Mouse (Mus musculus) intestine, postnatal 0 days (tissue): Measurements from ENCODE around the gene Ap2b1. TPM values are rescaled to one million over a fixed set of nuclear protein-coding genes. Genes with fewer than 3 reads are reported as not detected.

ENCODE experiments used
- ATAC-seq: fragments of 200-750 bp; cut with Nextera tagmentation; 2 replicates; pipeline ENCODE4 v1.8.0; 2017; ENCODE audit warnings: mild to moderate bottlenecking, moderate TSS enrichment, moderate library complexity
- H3K27ac ChIP-seq: fragments of 300-500 bp; sonication (generic); 2 replicates; pipeline ENCODE4 v1.5.1; 2014; ENCODE audit warnings: mild to moderate bottlenecking, low read depth, low read length, moderate library complexity
- H3K27me3 ChIP-seq: fragments of 300-500 bp; sonication (generic); replicated peaks from 2 replicates; pipeline ENCODE4 v1.6.1; 2014; ENCODE audit warnings: low read length, mixed read lengths; ENCODE audit not compliant: control insufficient read depth, insufficient read depth
- H3K36me3 ChIP-seq: fragments of 300-500 bp; sonication (generic); 2 replicates; pipeline ENCODE4 v1.6.1; 2014; ENCODE audit warnings: mild to moderate bottlenecking, moderate library complexity; ENCODE audit not compliant: control insufficient read depth, insufficient read depth
- H3K4me1 ChIP-seq: fragments of 300-500 bp; sonication (generic); replicated peaks from 2 replicates; pipeline ENCODE4 v1.6.1; 2014; ENCODE audit warnings: antibody characterized with exemption, low read length, mixed read lengths; ENCODE audit not compliant: control insufficient read depth, insufficient read depth
- H3K4me2 ChIP-seq: fragments of 300-500 bp; sonication (generic); replicated peaks from 2 replicates; pipeline ENCODE4 v1.6.1; 2014; ENCODE audit warnings: low read depth, mild to moderate bottlenecking, moderate library complexity
- H3K4me3 ChIP-seq: fragments of 300-500 bp; sonication (generic); 2 replicates; pipeline ENCODE4 v1.5.1; 2014; ENCODE audit warnings: low read depth, low read length
- H3K9ac ChIP-seq: fragments of 300-500 bp; sonication (generic); 2 replicates; pipeline ENCODE4 v1.6.1; 2014; ENCODE audit warnings: mild to moderate bottlenecking, low read depth, low read length
- H3K9me3 ChIP-seq: fragments of 300-500 bp; sonication (generic); 2 replicates; pipeline ENCODE4 v1.6.1; 2016; ENCODE audit warnings: mixed run types; ENCODE audit not compliant: control insufficient read depth
- CTCF ChIP-seq: sonication (generic); IDR thresholded peaks from 2 replicates; pipeline ENCODE4 v1.5.1; 2016; ENCODE audit warnings: low read depth, mild to moderate bottlenecking, control low read depth, antibody characterized with exemption, moderate library complexity
- WGBS: fragments of 180-500 bp; shearing (Covaris S2); extraction: QIAGEN DNeasy Blood & Tissue Kit; methylation state at CpG from one replicate; pipeline ENCODE4 v1.1.7; 2014; 5-methylcytosine and 5-hydroxymethylcytosine counted together
- polyA plus RNA-seq: library from polyadenylated mRNA; unstranded; fragments of >200 nt; fragmentation: Nextera tagmentation; extraction: Ambion mirVana; gene quantifications from 2 replicates; pipeline ENCODE4 v1.2.1, GENCODE M21; 2015

Ap2b1 gene
- polyA plus RNA-seq, 1 experiment from 2014 or later: 20.7 TPM

DNA sequence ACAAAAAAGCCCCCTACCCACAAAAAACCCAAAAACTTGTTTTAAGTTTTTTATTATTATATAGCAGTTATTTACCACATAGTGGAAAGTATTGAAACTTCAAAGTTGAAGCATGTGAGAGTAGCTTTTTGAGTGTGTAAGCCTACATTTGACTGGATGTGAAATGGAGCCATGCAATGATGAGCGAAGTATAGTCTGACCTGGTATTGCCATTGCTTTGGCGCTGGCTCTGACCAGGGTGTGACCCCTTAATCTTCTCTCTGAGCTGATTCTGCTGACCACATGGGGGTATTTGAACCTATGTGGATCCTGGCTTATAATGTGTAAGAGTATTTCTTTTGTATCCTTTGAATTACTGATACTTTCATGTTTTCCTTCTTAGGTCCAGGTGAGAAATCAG, 4.7 kb upstream of the Ap2b1 start:
- Histone ChIP-seq H3K4me2 (no peak overlapping the region), H3K9me3 (no peaks in the 10 kb centered on the region), H3K36me3 (peaks cover 13% of the 10 kb centered on the region), H3K9ac (no peak overlapping the region), H3K4me1 (no peaks in the 10 kb centered on the region; the same call in 1 of the 2 replicates), H3K27me3 (no peaks in the 10 kb centered on the region), H3K27ac (no peak overlapping the region), H3K4me3 (no peak overlapping the region)
- 91% methylated on average over 2 of the region's 2 CpGs for WGBS
- ATAC-seq: no peak
- no peak for TF ChIP-seq CTCF

DNA sequence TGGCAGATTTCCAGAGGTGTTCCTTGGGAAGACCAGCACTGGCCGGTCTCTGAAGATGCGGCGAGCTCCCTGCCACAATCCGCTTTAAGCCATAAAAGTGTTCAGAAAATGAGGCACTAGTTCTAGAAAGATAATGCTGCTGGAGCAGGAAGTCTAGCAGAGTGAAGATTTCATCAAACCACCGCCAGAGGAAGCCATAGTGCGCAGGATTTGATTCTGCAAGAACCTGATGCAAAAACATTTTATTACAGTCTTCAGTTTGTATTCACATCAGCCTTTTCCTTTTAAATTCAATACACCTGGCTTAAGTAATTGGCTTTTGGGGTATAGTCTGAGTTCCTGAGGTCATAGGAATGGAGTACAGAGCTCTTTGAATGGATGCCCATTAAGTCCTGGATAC, 1.0 kb upstream of the Ap2b1 start:
- Histone ChIP-seq H3K27me3 (no peaks in the 10 kb centered on the region), H3K4me1 (no peaks in the 10 kb centered on the region), H3K36me3 (peaks cover 13% of the 10 kb centered on the region), H3K27ac (peak overlapping the region; percentile 92; the same call in 1 of the 2 replicates), H3K9me3 (no peaks in the 10 kb centered on the region), H3K4me3 (peak overlapping the region; percentile 68), H3K9ac (peak overlapping the region; percentile 74; the same call in 1 of the 2 replicates), H3K4me2 (peak overlapping the region; percentile 76)
- 53% methylated on average over 6 of the region's 6 CpGs for WGBS
- no peak for ATAC-seq
- peak; percentile 25; the same call in 1 of the 2 replicates for TF ChIP-seq CTCF

DNA sequence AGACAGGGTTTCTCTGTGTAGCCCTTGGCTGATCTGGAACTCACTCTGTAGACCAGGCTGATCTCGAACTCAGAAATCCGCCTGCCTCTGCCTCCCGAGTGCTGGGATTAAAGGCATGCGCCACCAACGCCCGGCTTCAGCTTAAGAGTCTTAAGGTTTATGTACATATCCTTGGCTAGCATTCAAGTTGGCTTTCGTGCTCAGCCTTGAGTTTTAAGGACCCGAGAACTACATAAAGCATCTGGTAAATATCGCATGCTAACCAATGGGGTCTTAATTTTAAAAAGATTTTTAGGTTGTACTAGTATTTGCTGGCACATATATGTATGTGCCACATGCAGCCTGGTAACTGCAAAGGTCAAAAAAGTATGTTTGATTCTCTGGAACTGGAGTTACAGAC, 900 bp downstream of the Ap2b1 start:
- TF ChIP-seq CTCF: no peak
- Histone ChIP-seq H3K27me3 (no peaks in the 10 kb centered on the region), H3K36me3 (peaks cover 13% of the 10 kb centered on the region), H3K9me3 (no peaks in the 10 kb centered on the region), H3K4me2 (no peak overlapping the region), H3K9ac (no peak overlapping the region), H3K27ac (no peak overlapping the region), H3K4me3 (no peak overlapping the region), H3K4me1 (no peaks in the 10 kb centered on the region)
- 87% methylated on average over 9 of the region's 9 CpGs for WGBS
- no peak for ATAC-seq

DNA sequence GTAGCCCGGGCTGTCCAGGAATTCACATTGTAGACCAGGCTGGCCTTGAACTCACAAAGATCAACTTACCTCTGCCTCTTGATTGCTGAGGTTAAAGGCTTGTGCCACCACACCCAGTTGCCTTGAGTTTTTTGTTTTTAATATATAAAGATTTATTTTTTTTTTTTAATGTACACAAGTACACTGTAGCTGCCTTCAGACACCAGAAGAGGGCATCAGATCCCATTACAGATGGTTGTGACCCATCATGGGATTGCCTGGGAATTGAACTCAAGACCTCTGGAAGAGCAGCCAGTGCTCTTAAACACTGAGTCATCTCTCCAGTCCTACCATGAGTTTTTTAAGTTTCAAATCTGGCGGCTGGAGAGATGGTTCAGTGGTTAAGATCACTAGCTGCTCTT, 2.6 kb downstream of the Ap2b1 start:
- Histone ChIP-seq H3K4me2 (no peak overlapping the region), H3K9me3 (no peaks in the 10 kb centered on the region), H3K4me1 (no peaks in the 10 kb centered on the region), H3K4me3 (no peak overlapping the region), H3K27ac (no peak overlapping the region), H3K27me3 (no peaks in the 10 kb centered on the region), H3K36me3 (0 out of 2 replicates have a peak, but pooled peaks cover 7% of the 10 kb centered on the region), H3K9ac (no peak overlapping the region)
- TF ChIP-seq CTCF: 0 out of 2 replicates have a peak, but pooled peaks have one; percentile 36
- WGBS: 67% methylated on average over 2 of the region's 2 CpGs
- ATAC-seq: no peak

DNA sequence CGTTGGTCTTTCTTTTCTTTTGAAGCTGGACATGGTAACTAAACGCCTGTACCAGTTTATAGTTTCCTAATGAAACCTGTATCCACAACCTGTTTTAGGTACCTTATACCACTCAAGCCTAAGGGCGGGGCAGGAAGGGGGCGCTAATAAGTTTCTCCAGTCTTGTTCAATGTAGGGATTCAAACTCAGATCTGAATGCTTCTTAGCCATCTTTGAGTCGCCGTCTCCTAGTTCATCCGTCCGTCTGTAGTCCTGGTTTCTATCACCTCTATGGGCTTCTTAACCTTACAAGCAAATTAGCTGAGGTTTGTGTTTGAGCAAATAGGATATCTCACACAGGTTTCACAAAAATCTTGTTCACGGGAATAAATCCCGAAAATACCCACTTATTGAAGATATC, 3.3 kb downstream of the Ap2b1 start:
- Histone ChIP-seq H3K4me2 (peak overlapping the region; percentile 63), H3K9ac (peak overlapping the region; percentile 82), H3K9me3 (no peaks in the 10 kb centered on the region), H3K4me3 (peak overlapping the region; percentile 74), H3K27ac (peak overlapping the region; percentile 96; the same call in 1 of the 2 replicates), H3K4me1 (peaks cover 2% of the 10 kb centered on the region; the same call in 1 of the 2 replicates), H3K36me3 (0 out of 2 replicates have a peak, but pooled peaks cover under 1% of the 10 kb centered on the region), H3K27me3 (no peaks in the 10 kb centered on the region)
- no peak for ATAC-seq
- 7% methylated on average over 10 of the region's 10 CpGs for WGBS
- TF ChIP-seq CTCF: no peak

DNA sequence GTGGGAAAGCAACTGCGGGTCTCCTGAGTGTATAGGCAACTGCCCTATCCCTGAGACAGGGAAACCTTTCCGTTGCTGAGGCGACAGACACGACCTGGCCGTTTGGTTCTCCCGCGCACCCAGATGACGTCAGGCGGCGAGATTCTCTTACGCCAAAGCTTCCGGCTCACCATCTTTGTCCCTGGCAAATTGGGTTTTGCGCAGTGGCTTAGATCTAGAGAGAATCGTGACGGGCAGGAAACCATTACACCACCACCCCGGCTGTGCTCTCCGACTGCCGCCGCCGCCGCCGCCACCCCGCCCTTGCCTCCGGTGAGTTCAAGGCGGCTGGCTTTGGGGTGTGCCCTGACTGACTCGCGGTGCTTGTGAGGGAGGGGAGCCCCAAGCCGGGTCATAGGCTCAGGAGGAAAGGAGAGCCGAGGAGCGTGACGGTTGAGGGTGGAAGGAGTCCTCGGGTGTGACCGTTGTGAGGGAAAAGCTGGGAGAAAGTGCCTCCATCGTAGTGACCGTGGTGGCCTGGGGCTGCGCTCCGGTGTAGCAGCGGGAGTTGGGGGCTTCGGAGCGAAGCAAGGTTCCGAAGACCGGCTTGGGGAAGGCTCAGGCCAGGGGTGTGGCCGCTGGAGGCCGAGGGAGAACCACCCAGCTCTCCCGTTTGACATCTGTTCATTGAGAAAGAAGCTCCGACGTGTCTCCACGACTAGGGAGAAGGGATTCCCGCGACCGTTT, 3.9 kb downstream of the Ap2b1 start, which contains the start of gene Pex12:
Gene Pex12 (minus strand): TSS at position 61 of the 726 bp plus-strand sequence.
- Histone ChIP-seq H3K36me3 (no peaks in the 10 kb centered on the region), H3K4me1 (peaks cover 2% of the 10 kb centered on the region; the same call in 1 of the 2 replicates), H3K4me3 (peak within 1 kb of the TSS; percentile 74), H3K27me3 (no peaks in the 10 kb centered on the region), H3K4me2 (peak within 1 kb of the TSS; percentile 63), H3K9ac (peak within 1 kb of the TSS; percentile 82), H3K9me3 (no peaks in the 10 kb centered on the region), H3K27ac (peak within 1 kb of the TSS; percentile 96)
- WGBS: under 1% methylated on average over 51 of the region's 51 CpGs
- peak; percentile 68 for ATAC-seq
- no peak for TF ChIP-seq CTCF
